Mouse (Mus musculus) cerebellum, adult 2 months (tissue): Measurements from ENCODE around the gene Mcf2. TPM values are rescaled to one million over a fixed set of nuclear protein-coding genes. Genes with fewer than 3 reads are reported as not detected.

Source experiments
- DNase-seq, 2 experiments: peaks; one replicate each; pipeline ENCODE4 v3.0.0; 2021
- H3K27ac ChIP-seq: fragments of 200-500 bp; 2 replicates; pipeline ENCODE4 v1.5.1; 2012; ENCODE audit warnings: low read length, control low read depth, inconsistent platforms; ENCODE audit not compliant: insufficient read depth
- H3K27me3 ChIP-seq: fragments of 200-500 bp; 2 replicates; pipeline ENCODE4 v1.6.1; 2012; ENCODE audit warnings: inconsistent platforms, mild to moderate bottlenecking, low read length, moderate library complexity; ENCODE audit not compliant: control insufficient read depth, insufficient read depth
- H3K4me1 ChIP-seq: fragments of 200-500 bp; 2 replicates; pipeline ENCODE4 v1.6.1; 2011; ENCODE audit warnings: low read length; ENCODE audit not compliant: control insufficient read depth, insufficient read depth
- H3K4me3 ChIP-seq: fragments of 200-500 bp; replicated peaks from 2 replicates; pipeline ENCODE3; 2011; ENCODE audit warnings: mild to moderate bottlenecking, low read depth, low read length, control low read depth; ENCODE audit not compliant: insufficient read depth
- CTCF ChIP-seq: fragments of 200-500 bp; IDR thresholded peaks from 2 replicates; pipeline ENCODE4 v1.5.1; 2011; ENCODE audit warnings: low read depth, mild to moderate bottlenecking, control low read depth, low read length, moderate library complexity, borderline replicate concordance; ENCODE audit not compliant: insufficient read depth
- POLR2A ChIP-seq: fragments of 200-500 bp; IDR thresholded peaks from 2 replicates; pipeline ENCODE4 v1.6.1; 2011; ENCODE audit warnings: low read length, control low read depth, borderline replicate concordance; ENCODE audit not compliant: insufficient read depth
- WGBS: fragments of 180-500 bp; shearing (Covaris S2); methylation state at CpG from one replicate; pipeline ENCODE4 v1.1.7; 2018; 5-methylcytosine and 5-hydroxymethylcytosine counted together
- polyA plus RNA-seq: library from polyadenylated mRNA; depleted of rRNA; stranded (reverse); fragments of >200 nt; gene quantifications from 2 replicates; pipeline ENCODE4 v1.2.3, GENCODE M21; 2012

Mcf2 gene
- polyA plus RNA-seq, 1 experiment: 6.5 TPM

- no peaks in the 10 kb centered on the region for H3K4me1 ChIP-seq
- no peak for TF ChIP-seq CTCF
- TF ChIP-seq POLR2A: no peak
- peak overlapping the region; percentile 40 for H3K4me3 ChIP-seq
- peak; percentile 2 to 6 for DNase-seq
- no peak overlapping the region for H3K27ac ChIP-seq
- 5% methylated on average over 13 of the region's 13 CpGs for WGBS
- H3K27me3 ChIP-seq: no peaks in the 10 kb centered on the region
These were observed 31.5 kb downstream of the Mcf2 start for GRCm38 (mm10) chrX:60147268-60147974.

- Histone ChIP-seq H3K27ac (no peak overlapping the region), H3K4me1 (no peaks in the 10 kb centered on the region), H3K27me3 (no peaks in the 10 kb centered on the region), H3K4me3 (no peak overlapping the region)
- DNase-seq: no peak
- TF ChIP-seq CTCF (no peak), POLR2A (no peak)
- 57% methylated on average over 1 of the region's 1 CpGs for WGBS
These were observed 103.5 kb downstream of the Mcf2 start for GRCm38 (mm10) chrX:60075359-60075758.

GRCm38 (mm10) chrX:60055185-60055584 lies 123.7 kb downstream of the Mcf2 start:
- DNase-seq: no peak
- no peaks in the 10 kb centered on the region for H3K27me3 ChIP-seq
- no peak for TF ChIP-seq POLR2A
- TF ChIP-seq CTCF: no peak
- no peak overlapping the region for H3K4me3 ChIP-seq
- H3K4me1 ChIP-seq: no peaks in the 10 kb centered on the region
- WGBS: 92% methylated on average over 9 of the region's 9 CpGs
- no peak overlapping the region for H3K27ac ChIP-seq

- no peak for DNase-seq
- H3K27me3 ChIP-seq: no peaks in the 10 kb centered on the region
- H3K4me3 ChIP-seq: no peak overlapping the region
- H3K27ac ChIP-seq: no peak overlapping the region
- TF ChIP-seq CTCF (no peak), POLR2A (no peak)
- H3K4me1 ChIP-seq: no peaks in the 10 kb centered on the region
- WGBS: 94% methylated on average over 1 of the region's 1 CpGs
These were observed 124.1 kb downstream of the Mcf2 start for GRCm38 (mm10) chrX:60054745-60055144.

- no peak overlapping the region for H3K27ac ChIP-seq
- H3K27me3 ChIP-seq: no peaks in the 10 kb centered on the region
- DNase-seq: peak; percentile 31 to 34
- 8% methylated on average over 3 of the region's 3 CpGs for WGBS
- no peak overlapping the region for H3K4me3 ChIP-seq
- TF ChIP-seq CTCF: peak; percentile 45
- no peak for TF ChIP-seq POLR2A
- H3K4me1 ChIP-seq: no peaks in the 10 kb centered on the region
These were observed 152.2 kb downstream of the Mcf2 start for GRCm38 (mm10) chrX:60026654-60027053.

GRCm38 (mm10) chrX:60021595-60021994 lies 157.3 kb downstream of the Mcf2 start:
- WGBS: 79% methylated on average over 2 of the region's 2 CpGs
- DNase-seq: no peak
- no peak for TF ChIP-seq CTCF
- no peak for TF ChIP-seq POLR2A
- Histone ChIP-seq H3K4me1 (no peaks in the 10 kb centered on the region), H3K27me3 (no peaks in the 10 kb centered on the region), H3K4me3 (no peak overlapping the region), H3K27ac (no peak overlapping the region)

GRCm38 (mm10) chrX:60021007-60021406 lies 157.9 kb downstream of the Mcf2 start:
- Histone ChIP-seq H3K4me1 (no peaks in the 10 kb centered on the region), H3K27me3 (no peaks in the 10 kb centered on the region), H3K4me3 (no peak overlapping the region), H3K27ac (no peak overlapping the region)
- 90% methylated on average over 4 of the region's 4 CpGs for WGBS
- TF ChIP-seq POLR2A (no peak), CTCF (no peak)
- DNase-seq: no peak

- Histone ChIP-seq H3K27me3 (no peaks in the 10 kb centered on the region), H3K4me3 (no peak overlapping the region), H3K27ac (no peak overlapping the region), H3K4me1 (no peaks in the 10 kb centered on the region)
- WGBS: 94% methylated on average over 1 of the region's 1 CpGs
- no peak for DNase-seq
- TF ChIP-seq POLR2A (no peak), CTCF (no peak)
These were observed 164.3 kb downstream of the Mcf2 start for GRCm38 (mm10) chrX:60014588-60014987.
